Mouse (Mus musculus): ENCODE data around the gene Myo1e. TPM values are rescaled to one million over a fixed set of nuclear protein-coding genes. Genes with fewer than 3 reads are reported as not detected.

Gene Myo1e
- total RNA-seq, 2 experiments from 2014 or later: 23.3 to 27.6 TPM

- no peak for DNase-seq (ENCODE audit: low spot score in 2 of 2)
Measured at GRCm38 (mm10) chr9:70277529-70277982, 70.4 kb downstream of the Myo1e start.

DNA sequence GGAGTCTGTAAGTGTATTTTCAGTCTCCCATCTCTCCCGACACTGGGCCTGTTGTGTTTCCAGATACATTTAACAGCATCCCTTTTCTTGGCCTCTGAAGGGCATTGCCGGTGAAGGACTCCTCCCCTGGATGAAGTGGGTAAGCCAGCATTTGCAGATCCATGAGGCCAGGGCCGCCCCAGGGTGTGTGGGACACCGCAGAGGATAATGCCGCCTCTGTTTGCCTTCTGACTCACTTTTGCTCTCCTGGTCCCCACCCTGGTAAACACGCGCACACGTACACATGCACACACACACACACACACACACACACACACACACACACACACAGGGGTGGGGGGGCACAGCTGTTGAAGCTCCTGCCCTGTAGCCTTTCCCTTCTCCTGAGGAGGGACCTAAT, 74.3 kb downstream of the Myo1e start:
- DNase-seq (ENCODE audit: low spot score in 2 of 2): no peak

DNA sequence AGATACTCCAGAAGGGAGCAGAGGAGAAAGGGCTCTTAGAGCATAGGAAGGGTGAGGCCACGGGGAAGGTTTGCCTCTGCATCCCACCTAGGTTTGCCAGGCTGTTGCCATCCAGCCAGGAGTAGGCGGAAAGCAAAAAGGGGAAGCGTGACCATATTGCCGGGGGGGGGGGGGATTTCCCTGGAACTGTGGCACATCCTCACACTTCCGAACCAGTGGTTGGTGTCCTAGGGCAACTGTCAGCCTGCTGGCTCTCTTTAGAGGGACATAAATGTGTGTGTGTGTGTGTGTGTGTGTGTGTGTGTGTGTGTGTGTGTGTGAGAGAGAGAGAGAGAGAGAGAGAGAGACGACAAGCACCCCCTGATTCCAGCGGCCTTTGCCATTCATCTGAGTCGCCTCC, 75.0 kb downstream of the Myo1e start:
- DNase-seq (ENCODE audit: low spot score in 2 of 2): no peak

- DNase-seq (ENCODE audit: low spot score in 2 of 2): no peak
Measured at GRCm38 (mm10) chr9:70283151-70283550, 76.0 kb downstream of the Myo1e start.

- no peak for DNase-seq (ENCODE audit: low spot score in 2 of 2)
Measured at GRCm38 (mm10) chr9:70284584-70285140, 77.5 kb downstream of the Myo1e start.

GRCm38 (mm10) chr9:70290785-70291184, 83.6 kb downstream of the Myo1e start:
- DNase-seq (ENCODE audit: low spot score in 2 of 2): no peak

DNA sequence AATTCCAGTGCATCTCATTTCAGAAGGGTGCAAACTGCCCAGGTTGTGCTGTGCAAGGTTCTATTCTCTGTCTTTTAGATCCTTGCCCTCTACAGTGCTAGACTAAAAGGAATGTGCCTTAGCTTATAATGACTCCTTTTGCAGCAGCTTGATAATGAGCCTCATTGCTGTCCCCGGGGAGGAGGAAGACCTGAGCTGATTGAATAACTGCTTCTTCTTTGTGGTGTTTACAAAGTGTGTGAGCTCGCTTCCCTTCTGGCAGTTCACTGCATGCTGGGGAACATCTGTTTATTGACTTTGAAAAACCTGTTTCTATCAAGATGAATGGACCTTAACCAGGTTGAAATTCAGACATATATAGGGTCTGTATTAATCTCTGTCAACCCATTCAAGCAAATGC, 89.8 kb downstream of the Myo1e start:
- no peak for DNase-seq (ENCODE audit: low spot score in 2 of 2)

DNA sequence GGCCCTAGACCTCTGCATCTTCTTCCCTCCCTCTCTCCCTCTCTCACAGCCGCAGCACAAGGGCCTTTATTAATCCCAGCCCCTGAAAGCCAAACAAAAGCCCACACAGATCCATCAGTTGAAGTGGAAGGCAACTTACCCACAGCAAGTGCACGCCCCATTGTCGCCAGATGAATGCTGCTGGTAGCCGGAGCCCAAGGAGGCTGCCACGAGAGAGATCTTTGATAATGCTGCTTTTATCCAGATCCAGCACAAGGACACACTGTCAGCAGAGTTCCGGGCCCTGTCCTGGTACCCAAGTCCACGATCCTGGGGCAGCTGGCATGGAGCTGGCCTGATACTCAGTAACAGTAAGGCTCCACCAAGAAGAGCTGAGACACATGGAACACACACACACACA, 91.1 kb downstream of the Myo1e start:
- DNase-seq (ENCODE audit: low spot score in 2 of 2): no peak

- no peak for DNase-seq (ENCODE audit: low spot score in 2 of 2)
Measured at GRCm38 (mm10) chr9:70300705-70301104, 93.6 kb downstream of the Myo1e start.

DNA sequence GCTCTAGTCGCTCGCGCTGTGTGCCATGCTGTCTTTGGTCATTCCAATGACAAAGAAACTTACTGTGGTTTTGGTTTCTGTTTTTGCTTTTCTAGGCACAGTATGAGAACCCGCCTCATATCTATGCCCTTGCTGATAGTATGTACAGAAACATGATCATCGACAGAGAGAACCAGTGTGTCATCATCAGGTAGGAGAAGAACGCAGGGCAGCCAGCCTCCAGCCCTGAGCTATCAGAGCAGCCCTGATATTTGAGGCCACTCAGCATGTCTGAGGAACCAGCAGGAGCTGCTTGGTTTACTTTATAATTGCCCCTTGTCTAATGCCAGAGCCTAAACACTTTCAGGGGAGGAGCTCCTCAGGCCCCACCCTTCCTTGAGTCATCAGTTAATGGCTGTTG, 94.4 kb downstream of the Myo1e start:
- DNase-seq (ENCODE audit: low spot score in 2 of 2): no peak

DNA sequence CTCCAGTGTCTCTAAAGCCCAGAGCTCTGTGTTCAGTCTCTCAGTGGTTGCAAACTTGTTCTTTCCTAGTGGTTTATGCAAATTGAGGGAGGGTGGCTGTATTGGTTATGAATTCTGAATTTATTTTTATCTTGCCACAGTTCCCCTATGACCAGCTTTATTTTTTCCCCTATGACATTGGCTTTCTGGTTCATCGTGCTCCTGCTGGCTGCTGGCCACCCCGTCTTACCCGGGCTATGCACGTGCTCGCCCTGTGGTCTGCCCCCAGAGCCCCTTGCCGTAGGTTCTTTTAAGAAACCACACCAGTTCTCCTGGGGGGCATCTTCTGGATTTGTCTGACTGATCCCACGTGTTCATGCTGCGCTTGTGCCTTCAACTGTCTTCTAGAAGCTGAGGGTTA, 97.8 kb downstream of the Myo1e start:
- no peak for DNase-seq (ENCODE audit: low spot score in 2 of 2)

GRCm38 (mm10) chr9:70310046-70310445, 102.9 kb downstream of the Myo1e start:
- no peak for DNase-seq (ENCODE audit: low spot score in 2 of 2)

DNA sequence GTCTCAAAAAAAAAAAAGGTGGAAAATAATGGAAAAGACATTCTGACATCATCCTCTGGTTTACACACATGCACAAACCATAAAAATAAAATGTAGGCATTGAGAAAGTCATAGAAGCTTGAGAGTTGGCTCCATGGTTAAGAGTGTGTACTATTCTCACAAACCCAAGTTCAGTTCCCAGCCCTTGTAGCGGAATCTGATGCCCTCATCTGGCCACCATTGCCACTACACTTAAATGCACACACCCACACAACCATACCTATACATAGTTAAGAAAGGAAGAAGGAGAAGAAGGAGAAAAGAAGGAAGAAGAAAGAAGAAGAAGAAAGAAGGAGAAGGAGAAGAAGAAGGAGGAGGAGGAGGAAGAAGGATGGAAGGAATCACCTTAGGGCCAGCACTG, 106.9 kb downstream of the Myo1e start:
- DNase-seq (ENCODE audit: low spot score in 2 of 2): no peak

DNA sequence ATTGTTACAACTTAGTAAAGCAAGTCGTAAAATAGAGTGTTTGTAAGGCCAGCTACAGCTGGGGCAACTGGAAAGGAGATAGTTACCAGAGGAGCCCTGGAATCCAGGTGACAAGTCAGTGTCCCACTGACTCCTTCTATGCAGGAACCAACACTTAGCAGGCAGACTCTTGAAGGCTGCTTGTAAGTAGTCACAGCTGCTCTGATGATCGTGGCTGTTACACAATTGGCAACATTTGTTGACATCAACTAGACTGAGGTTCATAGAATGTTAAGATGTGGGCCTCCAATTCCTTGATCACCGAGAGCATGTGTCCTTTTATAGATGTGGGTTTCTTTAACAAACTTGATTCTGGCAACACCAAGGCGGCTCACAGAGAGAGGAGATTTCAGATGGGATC, 108.0 kb downstream of the Myo1e start:
- DNase-seq (ENCODE audit: low spot score in 2 of 2): no peak

- no peak for DNase-seq (ENCODE audit: low spot score in 2 of 2)
Measured at GRCm38 (mm10) chr9:70318601-70319000, 111.5 kb downstream of the Myo1e start.

GRCm38 (mm10) chr9:70324336-70324735, 117.2 kb downstream of the Myo1e start:
- no peak for DNase-seq (ENCODE audit: low spot score in 2 of 2)

- DNase-seq (ENCODE audit: low spot score in 2 of 2): peak in 1 of 2 experiments; percentile 15
Measured at GRCm38 (mm10) chr9:70325880-70326595, 118.9 kb downstream of the Myo1e start.

GRCm38 (mm10) chr9:70328193-70328841, 121.2 kb downstream of the Myo1e start:
- DNase-seq (ENCODE audit: low spot score in 2 of 2): no peak

DNA sequence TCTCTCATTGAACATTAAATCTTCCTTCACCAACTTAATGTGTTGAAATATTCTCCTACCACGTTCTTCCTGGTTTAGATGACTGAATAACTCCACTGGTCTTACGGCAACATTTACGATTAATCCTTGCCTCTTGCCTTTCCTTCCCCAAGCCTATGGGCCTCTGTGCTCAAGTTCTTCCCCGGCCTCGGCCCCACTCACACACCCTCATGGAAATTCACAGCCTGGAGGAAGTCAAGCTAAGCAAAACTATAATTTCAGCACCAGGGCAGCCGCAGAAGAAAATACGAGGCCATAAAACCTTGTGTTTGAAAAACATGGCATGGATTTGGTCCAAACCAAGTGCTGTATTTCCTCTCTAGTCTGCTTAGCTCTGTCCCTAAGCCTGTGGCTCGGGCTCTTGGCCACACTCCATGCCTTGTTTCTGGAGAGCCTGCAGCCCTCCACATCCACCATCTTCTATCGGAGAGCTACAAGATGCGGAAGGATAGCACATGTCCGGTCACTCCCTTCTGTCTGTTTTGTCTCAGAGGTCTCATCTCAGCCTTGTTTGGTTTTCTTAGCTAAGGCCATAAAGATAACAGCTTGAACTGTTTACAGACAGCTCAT, 124.7 kb downstream of the Myo1e start:
- no peak for DNase-seq (ENCODE audit: low spot score in 2 of 2)

DNA sequence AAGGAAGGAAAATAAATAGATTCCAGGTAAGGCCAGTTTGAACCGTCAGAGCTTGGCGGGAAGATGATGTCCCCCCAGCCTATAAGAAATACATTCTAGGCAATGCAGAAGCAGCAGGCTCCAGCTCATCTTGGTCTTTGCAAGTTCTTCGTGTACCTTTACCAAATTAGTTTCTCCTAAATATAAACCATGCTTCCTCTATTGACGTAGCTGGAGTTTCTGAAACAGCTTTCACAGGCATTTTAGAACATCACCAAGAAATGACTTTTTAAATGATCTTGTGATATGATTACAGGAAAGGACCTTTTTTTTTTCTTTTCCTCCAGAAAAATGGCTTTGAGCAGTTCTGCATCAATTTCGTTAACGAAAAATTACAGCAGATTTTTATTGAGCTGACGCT, 131.2 kb downstream of the Myo1e start:
- no peak for DNase-seq (ENCODE audit: low spot score in 2 of 2)

- no peak for DNase-seq (ENCODE audit: low spot score in 2 of 2)
Measured at GRCm38 (mm10) chr9:70338894-70339293, 131.7 kb downstream of the Myo1e start.

DNA sequence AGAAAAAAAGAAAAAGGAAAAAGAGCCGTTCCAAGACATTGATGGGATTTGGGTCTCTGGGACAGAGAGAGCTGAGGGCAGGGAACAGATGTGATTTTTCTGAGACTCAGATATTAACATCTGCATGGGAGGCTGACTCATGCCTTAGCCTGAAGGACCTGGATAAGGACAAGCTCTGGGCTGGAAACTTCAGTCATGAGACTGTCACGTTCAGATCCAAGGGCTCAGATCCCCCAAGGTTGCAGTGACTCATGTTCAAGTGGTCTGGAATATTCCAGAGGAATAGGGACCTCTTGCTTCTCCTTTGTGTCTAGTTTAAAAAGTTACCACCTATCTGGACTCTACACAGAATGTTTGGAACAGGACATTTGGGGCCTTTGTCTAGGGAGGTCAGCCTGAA, 142.1 kb downstream of the Myo1e start:
- DNase-seq (ENCODE audit: low spot score in 2 of 2): peak in 1 of 2 experiments; percentile 29

Data from adrenal gland, adult 18-20 months (tissue).